ENCODE assay signal across 8 mouse cellular contexts in genomic region chr11:51967443-51968401, GRCm38 (mm10). TPM values are rescaled to one million over a fixed set of nuclear protein-coding genes. Genes with fewer than 3 reads are reported as not detected.
DNase-seq lines count a peak whose midpoint lies in the region; ATAC-seq lines count a peak whose summit lies in the region.

Gene Cdkn2aipnl (plus strand): TSS chr11:51967661.

- H3K4me2 ChIP-seq in heart, embryonic 14.5 days (ENCODE audit: low read length): peak within 1 kb of the TSS; percentile 85
- peak within 1 kb of the TSS; percentile 97 for H3K4me2 ChIP-seq in liver, embryonic 13.5 days
- H3K4me2 ChIP-seq in stomach, embryonic 16.5 days (ENCODE audit: low read depth, low read length): peak within 1 kb of the TSS; percentile 80

- H3K27ac ChIP-seq in brown adipose tissue, adult 24 weeks (replicated peaks; ENCODE audit: low read depth, low read length): 0 out of 2 replicates have a peak within 1 kb of the TSS, but pooled peaks have one; percentile 13
- 0 out of 4 replicates have a peak within 1 kb of the TSS, but pooled peaks of 1 of the 2 experiments have one; percentile 6 for H3K27ac ChIP-seq in heart, embryonic 14.5 days (replicated peaks in 1 of 2; ENCODE audit: control insufficient read depth in 1 of 2, insufficient read depth in 1 of 2, low read depth in 2 of 2, low read length in 2 of 2)
- peak within 1 kb of the TSS; percentile 50 for H3K27ac ChIP-seq in liver, embryonic 13.5 days
- H3K27ac ChIP-seq in stomach, embryonic 16.5 days (ENCODE audit: low read length): peak within 1 kb of the TSS; percentile 61; the same call in 1 of the 2 replicates

- peak; percentile 99 for DNase-seq in CD4-positive, CD25-positive, alpha-beta regulatory T cell, adult 2 months (ENCODE audit: low read depth, low spot score)
- DNase-seq in fibroblast of lung, adult 2 months (ENCODE audit: low read depth): peak; percentile 79
- DNase-seq in kidney, postnatal 14 days: peak; percentile 96
- peak; percentile 95 for DNase-seq in liver, embryonic 13.5 days
- DNase-seq in neural tube, embryonic 10.5 days (ENCODE audit: extremely low spot score, low spot score): peak; percentile 97

- WGBS in heart, embryonic 14.5 days: 2% methylated on average over 60 of the region's 63 CpGs
- 1% methylated on average over 63 of the region's 63 CpGs for WGBS in liver, embryonic 13.5 days (ENCODE audit: insufficient replicate concordance)
- 1% methylated on average over 63 of the region's 63 CpGs for WGBS in stomach, embryonic 16.5 days

- no peaks in the 10 kb centered on the region; the same call in 1 of the 2 replicates for H3K4me1 ChIP-seq in brown adipose tissue, adult 24 weeks (ENCODE audit: control insufficient read depth, insufficient read depth, insufficient read length, low read length)
- H3K4me1 ChIP-seq in heart, embryonic 14.5 days (ENCODE audit: control insufficient read depth in 2 of 2, insufficient read depth in 2 of 2, low read length in 2 of 2): peaks cover 2 to 7% of the 10 kb centered on the region in 2 experiments; a peak in 2 of 4 replicates
- H3K4me1 ChIP-seq in liver, embryonic 13.5 days (replicated peaks): peaks cover 22% of the 10 kb centered on the region
- H3K4me1 ChIP-seq in stomach, embryonic 16.5 days (ENCODE audit: control insufficient read depth, insufficient read depth, low read length): peaks cover 5% of the 10 kb centered on the region; the same call in 1 of the 2 replicates

- H3K9me3 ChIP-seq in heart, embryonic 14.5 days (ENCODE audit: control insufficient read depth, low read length): no peaks in the 10 kb centered on the region
- H3K9me3 ChIP-seq in liver, embryonic 13.5 days (replicated peaks): no peaks in the 10 kb centered on the region
- no peaks in the 10 kb centered on the region for H3K9me3 ChIP-seq in stomach, embryonic 16.5 days (replicated peaks; ENCODE audit: control insufficient read depth, low read length)

- peak within 1 kb of the TSS; percentile 75 for H3K9ac ChIP-seq in heart, embryonic 14.5 days (ENCODE audit: low read length)
- H3K9ac ChIP-seq in liver, embryonic 13.5 days: peak within 1 kb of the TSS; percentile 89
- H3K9ac ChIP-seq in stomach, embryonic 16.5 days (ENCODE audit: low read length): peak within 1 kb of the TSS; percentile 84

- ATAC-seq in heart, embryonic 14.5 days (ENCODE audit: insufficient number of reproducible peaks, insufficient read depth, low FRiP score, low read depth): peak; percentile 79
- ATAC-seq in liver, embryonic 13.5 days (ENCODE audit: low read depth): peak; percentile 95
- peak; percentile 92 for ATAC-seq in stomach, embryonic 16.5 days (ENCODE audit: insufficient read depth, low FRiP score)

- H3K27me3 ChIP-seq in heart, embryonic 14.5 days (ENCODE audit: control insufficient read depth, insufficient read depth, low read length): no peaks in the 10 kb centered on the region
- H3K27me3 ChIP-seq in liver, embryonic 13.5 days: no peaks in the 10 kb centered on the region
- no peaks in the 10 kb centered on the region for H3K27me3 ChIP-seq in stomach, embryonic 16.5 days (ENCODE audit: control insufficient read depth, insufficient read depth, low read length)

- H3K4me3 ChIP-seq in brown adipose tissue, adult 24 weeks (ENCODE audit: insufficient read depth, low read depth, low read length): peak within 1 kb of the TSS; percentile 75
- H3K4me3 ChIP-seq in heart, embryonic 14.5 days (ENCODE audit: control insufficient read depth in 1 of 2, insufficient read depth in 1 of 2, low read depth in 1 of 2, low read length in 2 of 2): peak within 1 kb of the TSS; percentile 60 to 63
- H3K4me3 ChIP-seq in liver, embryonic 13.5 days (replicated peaks): peak within 1 kb of the TSS; percentile 85
- peak within 1 kb of the TSS; percentile 79 for H3K4me3 ChIP-seq in stomach, embryonic 16.5 days (replicated peaks; ENCODE audit: low read length)

- peaks cover 36% of the 10 kb centered on the region for H3K36me3 ChIP-seq in heart, embryonic 14.5 days (ENCODE audit: control insufficient read depth, insufficient read depth, low read length)
- H3K36me3 ChIP-seq in liver, embryonic 13.5 days: peaks cover 40% of the 10 kb centered on the region
- peaks cover 11% of the 10 kb centered on the region; the same call in 1 of the 2 replicates for H3K36me3 ChIP-seq in stomach, embryonic 16.5 days (ENCODE audit: control insufficient read depth, insufficient read depth, low read length)

RNA-seq across cellular contexts. Expression of gene Cdkn2aipnl, which starts in this region (rescaled TPM):
- polyA plus RNA-seq in brown adipose tissue, adult 24 weeks (2012; ENCODE audit: insufficient read depth, insufficient read length, missing spikeins): 11.1 and 11.7 TPM in 2 replicates
- polyA plus RNA-seq in heart, embryonic 14.5 days (2014; fragmentation: Nextera tagmentation; extraction: Ambion mirVana): 68.5 and 69.3 TPM in 2 replicates
- 60.1 and 67.3 TPM in 2 replicates for polyA plus RNA-seq in liver, embryonic 13.5 days (2015; fragmentation: Nextera tagmentation; extraction: Ambion mirVana)
- polyA plus RNA-seq in stomach, embryonic 16.5 days (2015; fragmentation: Nextera tagmentation; extraction: Ambion mirVana): 81.2 and 82.5 TPM in 2 replicates
